Mouse (Mus musculus) myocyte (in vitro differentiated cells): Measurements from ENCODE around the gene Smarcb1. TPM values are rescaled to one million over a fixed set of nuclear protein-coding genes. Genes with fewer than 3 reads are reported as not detected.

ENCODE experiments used
- H3K27me3 ChIP-seq: one replicate; pipeline ENCODE4 v1.6.1; 2011; ENCODE audit not compliant: control insufficient read depth, insufficient read depth, insufficient read length
- H3K36me3 ChIP-seq: one replicate; pipeline ENCODE4 v1.6.1; 2011; ENCODE audit not compliant: control insufficient read depth, insufficient read depth
- H3K4me2 ChIP-seq: one replicate; pipeline ENCODE4 v1.6.1; 2011; ENCODE audit warnings: low read depth, control low read depth
- H3K4me3 ChIP-seq: one replicate; pipeline ENCODE4 v1.5.1; 2011; ENCODE audit warnings: mild to moderate bottlenecking, control low read depth, moderate library complexity
- H3K79me2 ChIP-seq: one replicate; pipeline ENCODE4 v1.6.1; 2011; ENCODE audit not compliant: control insufficient read depth, insufficient read depth
- H3ac ChIP-seq: one replicate; pipeline ENCODE4 v1.6.1; 2011; ENCODE audit not compliant: control insufficient read depth, insufficient read length
- CEBPB ChIP-seq: IDR thresholded peaks from 2 replicates; pipeline ENCODE4 v1.6.1; 2011; ENCODE audit warnings: mild to moderate bottlenecking, moderate library complexity; ENCODE audit not compliant: poor library complexity, insufficient read depth, severe bottlenecking
- E2F4 ChIP-seq: IDR thresholded peaks from one replicate; pipeline ENCODE4 v1.6.1; 2011; ENCODE audit warnings: mild to moderate bottlenecking, control low read depth, moderate library complexity; ENCODE audit not compliant: insufficient read depth
- MAX ChIP-seq: IDR thresholded peaks from one replicate; pipeline ENCODE4 v1.6.1; 2011; ENCODE audit warnings: low read depth, mild to moderate bottlenecking, control low read depth
- MYOD1 ChIP-seq, 3 experiments: IDR thresholded peaks; one replicate each; pipeline ENCODE4 v1.6.1; 2011; ENCODE audit warnings: control low read depth in 2 of 3, low read depth in 2 of 3, mild to moderate bottlenecking in 2 of 3, moderate library complexity in 1 of 3; ENCODE audit not compliant: insufficient read length in 2 of 3, control insufficient read depth in 1 of 3
- MYOG ChIP-seq, 3 experiments: IDR thresholded peaks; one replicate each; pipeline ENCODE4 v1.6.1; 2011; ENCODE audit warnings: control low read depth in 2 of 3, low read depth in 2 of 3, mild to moderate bottlenecking in 2 of 3; ENCODE audit not compliant: insufficient read length in 2 of 3, control insufficient read depth in 1 of 3, insufficient read depth in 1 of 3
- POLR2A ChIP-seq: IDR thresholded peaks from one replicate; pipeline ENCODE4 v1.6.1; 2011; ENCODE audit warnings: low read depth, mild to moderate bottlenecking, control low read depth, moderate library complexity; ENCODE audit not compliant: insufficient read length
- POLR2AphosphoS2 ChIP-seq: IDR thresholded peaks from one replicate; pipeline ENCODE4 v1.6.1; 2011; ENCODE audit warnings: low read depth, control low read depth; ENCODE audit not compliant: insufficient read length
- REST ChIP-seq: IDR thresholded peaks from one replicate; pipeline ENCODE4 v1.6.1; 2011; ENCODE audit warnings: mild to moderate bottlenecking, control low read depth, moderate library complexity; ENCODE audit not compliant: insufficient read depth, insufficient read length
- SRF ChIP-seq: IDR thresholded peaks from one replicate; pipeline ENCODE4 v1.6.1; 2011; ENCODE audit warnings: low read depth; ENCODE audit not compliant: control insufficient read depth, insufficient read length
- TCF12 ChIP-seq: IDR thresholded peaks from one replicate; pipeline ENCODE4 v1.6.1; 2011; ENCODE audit warnings: mild to moderate bottlenecking, control low read depth; ENCODE audit not compliant: poor library complexity, insufficient read depth, severe bottlenecking
- TCF3 ChIP-seq: IDR thresholded peaks from one replicate; pipeline ENCODE4 v1.6.1; 2011; ENCODE audit warnings: low read depth, control low read depth; ENCODE audit not compliant: insufficient read length
- USF1 ChIP-seq: IDR thresholded peaks from one replicate; pipeline ENCODE4 v1.6.1; 2011; ENCODE audit warnings: low read depth, mild to moderate bottlenecking, control low read depth, moderate library complexity
- polyA plus RNA-seq: library from polyadenylated mRNA; unstranded; fragments of >200 nt; fragmentation: generic; extraction: Trizol; gene quantifications from one replicate; pipeline ENCODE4 v1.2.1, GENCODE M21; 2012; ENCODE audit warnings: missing spikeins

Smarcb1 gene
- polyA plus RNA-seq: 142 TPM

GRCm38 (mm10) chr10:75921026-75921725 lies at the start of gene Smarcb1:
Gene Smarcb1 (minus strand): TSS chr10:75921617.
- Histone ChIP-seq H3K79me2 (peaks cover 49% of the 10 kb centered on the region), H3K36me3 (peaks cover 33% of the 10 kb centered on the region)
- TF ChIP-seq E2F4 (no peak), POLR2AphosphoS2 (peak; percentile 100), REST (no peak), POLR2A (peak; percentile 84), USF1 (no peak), MAX (no peak), MYOD1 (IDR thresholded peaks at IDR 0.05; ENCODE audit: control insufficient read depth in 1 of 3, insufficient read length in 2 of 3, low read depth in 2 of 3) (peak in 2 of 3 experiments; percentile 15 to 18), SRF (peak; percentile 34), TCF3 (no peak)

GRCm38 (mm10) chr10:75954381-75954811 lies 33.0 kb upstream of the Smarcb1 start, which contains the start of gene Gm5134:
Gene Gm5134 (plus strand): TSS chr10:75954514.
- TF ChIP-seq POLR2A (no peak), MYOD1 (IDR thresholded peaks at IDR 0.05; ENCODE audit: control insufficient read depth in 1 of 3, insufficient read length in 2 of 3, low read depth in 2 of 3) (no peak), E2F4 (no peak), SRF (no peak), POLR2AphosphoS2 (no peak), USF1 (no peak), TCF3 (no peak), MYOG (IDR thresholded peaks at IDR 0.05; ENCODE audit: control insufficient read depth in 1 of 3, insufficient read depth in 1 of 3, insufficient read length in 2 of 3, low read depth in 2 of 3) (no peak), MAX (no peak)
- H3K4me3 ChIP-seq: no peak within 1 kb of the TSS
- no peaks in the 10 kb centered on the region for H3K36me3 ChIP-seq
- H3ac ChIP-seq: no peak within 1 kb of the TSS
- H3K4me2 ChIP-seq: no peak within 1 kb of the TSS
- H3K79me2 ChIP-seq: no peaks in the 10 kb centered on the region
- H3K27me3 ChIP-seq: peaks cover 24% of the 10 kb centered on the region

More at GRCm38 (mm10) chr10:75921026-75921725, at the start of gene Smarcb1:
- Histone ChIP-seq H3ac (peak within 1 kb of the TSS; percentile 67), H3K4me3 (peak within 1 kb of the TSS; percentile 88), H3K27me3 (no peaks in the 10 kb centered on the region), H3K4me2 (peak within 1 kb of the TSS; percentile 96)

GRCm38 (mm10) chr10:75951424-75952050 lies 30.1 kb upstream of the Smarcb1 start:
- H3K4me2 ChIP-seq: peak overlapping the region; percentile 72
- no peaks in the 10 kb centered on the region for H3K36me3 ChIP-seq
- no peak overlapping the region for H3ac ChIP-seq
- no peaks in the 10 kb centered on the region for H3K79me2 ChIP-seq
- no peak overlapping the region for H3K4me3 ChIP-seq
- H3K27me3 ChIP-seq: peaks cover 19% of the 10 kb centered on the region
- TF ChIP-seq POLR2A: no peak
- TF ChIP-seq TCF12: no peak
- TF ChIP-seq POLR2AphosphoS2: no peak
- TF ChIP-seq MAX: no peak
- no peak for TF ChIP-seq USF1
- no peak for TF ChIP-seq SRF
- no peak for TF ChIP-seq REST
- no peak for TF ChIP-seq TCF3
- no peak for TF ChIP-seq MYOG (IDR thresholded peaks at IDR 0.05; ENCODE audit: control insufficient read depth in 1 of 3, insufficient read depth in 1 of 3, insufficient read length in 2 of 3, low read depth in 2 of 3)
- no peak for TF ChIP-seq E2F4
- no peak for TF ChIP-seq MYOD1 (IDR thresholded peaks at IDR 0.05; ENCODE audit: control insufficient read depth in 1 of 3, insufficient read length in 2 of 3, low read depth in 2 of 3)
- no peak for TF ChIP-seq CEBPB

GRCm38 (mm10) chr10:75950791-75951210 lies 29.4 kb upstream of the Smarcb1 start:
- H3K36me3 ChIP-seq: no peaks in the 10 kb centered on the region
- H3K4me2 ChIP-seq: peak overlapping the region; percentile 72
- H3K27me3 ChIP-seq: peaks cover 19% of the 10 kb centered on the region
- no peak for TF ChIP-seq REST
- no peak for TF ChIP-seq CEBPB
- TF ChIP-seq TCF3: no peak
- TF ChIP-seq MAX: no peak
- TF ChIP-seq TCF12: no peak
- no peak for TF ChIP-seq MYOG (IDR thresholded peaks at IDR 0.05; ENCODE audit: control insufficient read depth in 1 of 3, insufficient read depth in 1 of 3, insufficient read length in 2 of 3, low read depth in 2 of 3)
- no peak for TF ChIP-seq USF1
- no peak for TF ChIP-seq SRF
- no peak for TF ChIP-seq POLR2A
- no peak for TF ChIP-seq POLR2AphosphoS2
- TF ChIP-seq MYOD1 (IDR thresholded peaks at IDR 0.05; ENCODE audit: control insufficient read depth in 1 of 3, insufficient read length in 2 of 3, low read depth in 2 of 3): no peak
- no peak for TF ChIP-seq E2F4
- no peak overlapping the region for H3ac ChIP-seq
- no peaks in the 10 kb centered on the region for H3K79me2 ChIP-seq
- no peak overlapping the region for H3K4me3 ChIP-seq
